Mouse (Mus musculus) urinary bladder, postnatal 36 days (tissue): ENCODE results near the gene Rtl5.
"Not testable (repeated sequence)": the region's sequence is repeated elsewhere in the genome, so short reads cannot be mapped to it uniquely, and the experiment has no call there.

Source experiments
- DNase-seq, 2 experiments: peaks; one replicate each; pipeline ENCODE4 v3.0.0; 2022; ENCODE audit warnings: low spot score in 2 of 2, mixed read lengths in 1 of 2

Gene Rtl5

GRCm38 (mm10) chrX:102070591-102071471 is at the start of gene Rtl5:
Gene Rtl5, minus strand, starts transcription at chrX:102071304.
- DNase-seq, result peak; percentile 11 to 58

- peak; percentile 75 to 89 for DNase-seq
Measured at GRCm38 (mm10) chrX:102119042-102119864, 48.1 kb upstream of the Rtl5 start, which contains the start of gene Pin4. Gene Pin4, plus strand, starts transcription at chrX:102119447.

DNA sequence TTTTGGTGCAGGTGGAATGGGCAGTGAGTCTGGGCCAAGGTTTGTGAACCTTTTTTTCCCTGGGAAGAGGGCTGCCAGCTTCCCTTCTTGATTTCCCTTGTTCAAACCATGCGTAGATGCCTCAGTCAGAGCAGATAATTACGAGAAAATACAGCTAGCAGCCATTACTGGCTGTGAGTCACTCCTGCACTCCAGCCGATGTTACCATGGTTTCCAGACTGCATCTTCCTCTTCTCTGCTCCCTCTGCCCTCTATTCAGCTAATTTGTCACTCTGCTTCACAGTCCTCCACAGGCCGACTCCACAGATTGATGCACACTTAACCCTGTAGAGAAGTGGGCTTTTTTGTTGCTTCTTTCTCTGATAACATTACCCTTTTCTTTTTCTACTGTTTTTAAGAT is 44.6 kb upstream of the Rtl5 start:
- no peak for DNase-seq

DNA sequence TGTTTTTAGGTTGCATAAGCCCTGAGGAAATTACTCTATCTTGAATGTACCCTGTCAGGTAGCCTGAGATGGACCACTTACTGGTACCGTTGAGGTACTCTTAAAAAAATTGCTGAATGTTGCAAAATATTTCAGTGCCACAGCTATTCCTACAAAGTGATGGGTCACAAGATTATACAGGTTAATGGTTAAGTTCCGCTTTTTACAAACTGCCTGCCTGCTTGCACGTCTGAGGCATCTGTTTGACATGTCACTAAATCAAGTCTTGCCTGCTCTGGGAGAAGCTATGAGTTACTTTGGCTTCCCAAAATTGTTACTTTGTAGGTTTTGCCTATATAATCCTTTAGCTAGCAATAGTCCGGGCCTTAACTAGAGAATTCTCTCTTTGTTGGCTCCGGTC is 38.2 kb upstream of the Rtl5 start:
- DNase-seq, result not testable (repeated sequence)

DNA sequence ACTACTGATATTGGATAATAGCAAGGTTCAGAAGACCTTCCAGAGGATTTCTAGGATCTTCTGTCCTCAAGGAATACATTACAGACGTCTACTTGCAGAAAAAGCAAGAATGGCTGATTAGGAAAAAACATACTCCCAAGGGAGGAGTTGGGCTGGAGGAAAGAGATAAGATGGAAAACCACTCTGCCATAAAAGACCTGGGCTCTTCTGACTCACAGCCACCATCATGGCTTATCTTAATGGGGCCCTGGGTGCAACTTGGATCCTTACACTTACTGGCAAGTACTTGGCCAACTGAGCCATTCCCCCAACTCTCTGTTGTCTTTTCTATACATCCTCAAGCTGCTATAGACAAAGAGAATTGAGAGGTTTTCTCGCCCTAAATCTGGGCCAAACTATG is 32.7 kb upstream of the Rtl5 start:
- DNase-seq, result not testable (repeated sequence)

DNA sequence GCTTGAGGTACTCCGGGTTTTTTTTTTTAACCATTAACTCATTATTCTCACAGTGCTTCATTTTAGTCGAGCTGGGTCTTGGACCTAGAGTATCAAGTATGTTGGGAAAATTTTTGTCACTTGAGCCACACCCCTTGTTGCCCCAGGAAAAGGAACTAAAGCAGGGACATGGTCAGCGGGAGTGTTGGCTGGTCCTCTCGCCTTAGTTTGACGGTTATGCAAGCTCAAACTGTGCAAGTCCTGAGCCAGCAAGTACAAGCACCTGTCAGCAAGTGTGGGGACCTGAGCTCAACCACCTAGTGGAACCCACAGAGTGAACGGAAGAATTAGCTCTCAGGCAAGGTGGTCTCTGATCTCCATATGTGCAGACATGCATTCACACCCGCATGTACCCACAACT is 30.8 kb upstream of the Rtl5 start:
- DNase-seq, result no peak

GRCm38 (mm10) chrX:102094381-102094904 is 23.3 kb upstream of the Rtl5 start:
- no peak for DNase-seq

GRCm38 (mm10) chrX:102090605-102091004 is 19.5 kb upstream of the Rtl5 start:
- no peak for DNase-seq

- no peak for DNase-seq
Measured at GRCm38 (mm10) chrX:102085798-102086443, 14.8 kb upstream of the Rtl5 start.

DNA sequence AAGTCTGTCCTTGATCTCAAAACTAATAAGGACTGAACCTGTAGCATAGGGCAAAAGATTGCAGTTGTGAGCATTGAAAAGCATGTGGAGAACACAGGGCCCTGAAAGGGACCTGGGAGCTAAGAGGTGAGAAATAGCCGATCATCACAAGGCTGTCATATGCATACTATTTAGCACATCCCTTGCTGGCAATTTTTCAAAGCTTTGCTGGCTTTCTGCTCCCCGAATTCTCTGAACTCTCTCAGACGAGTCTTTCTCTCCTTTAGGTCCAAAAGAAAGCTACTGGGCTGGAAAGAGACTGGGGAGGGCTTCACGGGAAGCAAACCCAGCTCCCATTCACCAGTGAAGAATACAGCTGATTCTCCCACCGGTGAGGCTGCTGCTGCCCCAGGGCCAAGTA is 11.2 kb upstream of the Rtl5 start:
- DNase-seq, result no peak

GRCm38 (mm10) chrX:102081573-102082279 is 10.6 kb upstream of the Rtl5 start:
- DNase-seq, result no peak

- DNase-seq, result no peak
Measured at GRCm38 (mm10) chrX:102081076-102081475, 10.0 kb upstream of the Rtl5 start.

GRCm38 (mm10) chrX:102076886-102077765 is 6.0 kb upstream of the Rtl5 start:
- no peak for DNase-seq

DNA sequence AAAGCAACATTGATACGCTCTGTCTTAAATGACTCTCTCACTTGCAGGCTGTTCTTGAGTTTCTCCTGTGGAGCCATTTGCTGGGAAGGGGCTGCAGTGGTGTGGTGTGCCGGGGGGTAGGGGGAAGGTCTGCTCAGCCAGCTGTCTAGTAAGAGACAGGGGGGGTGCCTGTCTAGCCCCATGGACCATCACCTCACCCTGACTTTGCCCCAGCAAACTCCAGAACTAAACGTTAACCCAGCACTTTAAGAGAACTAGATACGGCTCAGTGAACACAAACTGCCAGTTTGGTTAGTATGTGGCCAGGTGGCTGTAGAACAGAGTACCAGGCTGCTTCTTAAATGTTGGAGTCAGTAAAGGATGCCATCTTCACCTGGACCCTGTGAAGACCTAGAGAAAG is 4.1 kb upstream of the Rtl5 start:
- no peak for DNase-seq

- no peak for DNase-seq
Measured at GRCm38 (mm10) chrX:102074435-102074834, 3.3 kb upstream of the Rtl5 start.

DNA sequence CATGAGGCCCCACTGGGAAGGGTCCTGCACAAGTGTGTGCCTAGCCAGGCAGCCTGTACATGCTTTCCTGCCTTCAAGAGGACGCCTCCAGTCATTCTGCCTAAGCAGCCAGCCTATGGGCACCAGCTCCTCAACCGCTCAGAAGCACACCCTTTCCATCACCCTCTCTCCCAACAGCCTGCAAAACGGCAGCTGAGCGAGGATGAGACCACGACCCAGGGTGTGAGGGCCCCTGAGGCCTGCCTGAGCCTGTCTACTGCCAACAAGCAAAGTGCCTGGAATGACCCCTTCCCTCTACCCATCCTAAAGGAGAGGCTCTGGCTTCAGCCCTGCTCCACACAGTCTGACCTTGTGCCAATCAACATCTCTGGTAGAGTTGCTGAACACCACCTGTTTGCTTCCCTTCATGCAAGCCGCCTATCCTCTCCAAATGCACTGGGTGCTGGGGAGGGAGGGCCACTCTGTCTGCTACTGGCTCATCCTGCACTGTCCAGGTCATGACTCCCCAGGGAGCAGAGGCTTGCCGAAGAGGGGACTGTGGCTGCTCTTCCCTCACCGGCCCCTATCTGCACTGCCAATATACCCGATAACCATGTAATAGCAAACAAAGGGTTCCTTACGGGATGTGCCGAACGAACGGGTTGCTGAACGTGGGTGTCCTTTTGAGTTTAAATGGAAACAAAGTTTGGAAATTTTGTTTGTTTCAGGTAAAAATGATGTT is 2.7 kb upstream of the Rtl5 start:
- DNase-seq, result no peak

- no peak for DNase-seq
Measured at GRCm38 (mm10) chrX:102071517-102071916, 413 bp upstream of the Rtl5 start.

DNA sequence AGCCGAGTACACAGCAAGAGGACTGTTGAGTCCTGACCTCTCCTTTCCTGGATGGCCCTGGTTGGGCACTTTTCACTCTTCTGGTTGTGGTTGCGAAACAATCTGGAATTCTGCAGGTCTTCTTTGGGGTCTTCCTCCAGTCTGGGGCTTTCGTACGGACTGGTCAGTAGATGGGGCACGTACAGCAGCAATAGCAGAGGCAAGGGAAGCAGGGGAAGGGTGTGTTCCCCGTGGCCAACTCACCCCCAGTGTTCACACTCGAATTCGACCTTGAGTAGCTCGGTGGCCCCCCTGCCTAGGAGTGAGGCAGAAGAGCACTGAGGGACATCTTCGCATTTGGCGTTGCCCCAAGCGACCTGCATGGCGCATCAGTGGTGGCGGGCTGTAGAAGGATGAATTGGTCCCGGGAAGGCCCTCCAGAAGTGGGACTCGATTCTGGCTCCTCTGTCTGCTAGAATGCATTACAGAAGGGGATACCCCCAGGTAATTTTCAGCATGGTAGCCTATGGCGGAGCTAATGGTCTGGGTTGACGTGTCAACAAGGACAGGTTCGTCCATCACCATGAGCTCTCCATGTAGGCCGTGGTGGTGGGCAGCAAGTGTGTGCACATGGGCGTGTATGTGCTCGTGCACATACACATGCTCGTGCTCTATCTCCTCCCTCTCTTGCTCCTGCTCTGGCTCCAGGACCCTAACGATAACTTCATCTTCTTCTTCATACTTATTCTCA is 2.1 kb downstream of the Rtl5 start:
- no peak for DNase-seq

DNA sequence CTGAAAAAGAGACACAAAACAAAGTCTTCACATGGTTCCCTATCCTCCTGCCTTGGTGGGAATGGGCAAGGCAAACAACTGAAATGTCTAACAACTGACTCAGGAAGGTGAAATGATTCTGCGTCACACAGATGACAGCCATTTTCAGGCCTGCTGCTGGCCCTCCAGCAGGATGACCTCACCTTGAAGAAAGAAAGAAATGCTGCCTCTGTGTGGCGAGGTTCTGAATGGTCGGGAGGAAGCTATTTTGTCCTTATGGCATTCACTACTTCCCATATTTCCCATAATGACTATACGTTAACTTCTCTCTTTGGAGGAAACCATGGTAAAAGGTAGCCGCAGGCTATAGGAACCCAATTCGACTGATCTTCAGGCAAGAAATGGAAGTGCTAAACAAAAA is 4.0 kb downstream of the Rtl5 start:
- DNase-seq, result no peak
